Mouse (Mus musculus) hindbrain, embryonic 16.5 days (tissue): ENCODE data around the gene Iqgap1. TPM values are rescaled to one million over a fixed set of nuclear protein-coding genes. Genes with fewer than 3 reads are reported as not detected.
"Not testable (repeated sequence)": the region's sequence is repeated elsewhere in the genome, so short reads cannot be mapped to it uniquely, and the experiment has no call there.

Experiments
- ATAC-seq: fragments of 200-750 bp; cut with Nextera tagmentation; 2 replicates; pipeline ENCODE4 v1.8.0; 2017; ENCODE audit warnings: moderate TSS enrichment, moderate library complexity
- H3K27ac ChIP-seq: fragments of 300-500 bp; sonication (generic); 2 replicates; pipeline ENCODE4 v1.5.1; 2014; ENCODE audit warnings: low read depth, mild to moderate bottlenecking, control low read depth, low read length, moderate library complexity
- H3K27me3 ChIP-seq: fragments of 300-500 bp; sonication (generic); replicated peaks from 2 replicates; pipeline ENCODE4 v1.6.1; 2014; ENCODE audit warnings: low read length; ENCODE audit not compliant: control insufficient read depth, insufficient read depth
- H3K36me3 ChIP-seq: fragments of 300-500 bp; sonication (generic); 2 replicates; pipeline ENCODE4 v1.6.1; 2014; ENCODE audit warnings: mild to moderate bottlenecking, low read length, moderate library complexity, mixed read lengths; ENCODE audit not compliant: control insufficient read depth, insufficient read depth
- H3K4me1 ChIP-seq: fragments of 300-500 bp; sonication (generic); 2 replicates; pipeline ENCODE4 v1.6.1; 2014; ENCODE audit warnings: low read depth, low read length; ENCODE audit not compliant: control insufficient read depth, insufficient read depth
- H3K4me2 ChIP-seq: fragments of 300-500 bp; sonication (generic); 2 replicates; pipeline ENCODE4 v1.6.1; 2014; ENCODE audit warnings: mild to moderate bottlenecking, low read length, control low read depth, moderate library complexity
- H3K4me3 ChIP-seq: fragments of 300-500 bp; sonication (generic); 2 replicates; pipeline ENCODE4 v1.5.1; 2014; ENCODE audit warnings: mild to moderate bottlenecking, low read length, control low read depth, moderate library complexity
- H3K9ac ChIP-seq: fragments of 300-500 bp; sonication (generic); 2 replicates; pipeline ENCODE4 v1.6.1; 2014; ENCODE audit warnings: low read depth, mild to moderate bottlenecking, control low read depth, low read length, moderate library complexity
- H3K9me3 ChIP-seq: fragments of 300-500 bp; sonication (generic); 2 replicates; pipeline ENCODE4 v1.6.1; 2014; ENCODE audit warnings: mild to moderate bottlenecking, low read length, moderate library complexity; ENCODE audit not compliant: control insufficient read depth
- WGBS: fragments of 180-500 bp; shearing (Covaris S2); extraction: QIAGEN DNeasy Blood & Tissue Kit; methylation state at CpG from one replicate; pipeline ENCODE4 v1.1.7; 2014; 5-methylcytosine and 5-hydroxymethylcytosine counted together
- polyA plus RNA-seq: library from polyadenylated mRNA; unstranded; fragments of >200 nt; fragmentation: Nextera tagmentation; extraction: Ambion mirVana; gene quantifications from 2 replicates; pipeline ENCODE4 v1.2.1, GENCODE M21; 2015

Iqgap1 gene
- polyA plus RNA-seq, 1 experiment from 2014 or later = 19.2 TPM

DNA sequence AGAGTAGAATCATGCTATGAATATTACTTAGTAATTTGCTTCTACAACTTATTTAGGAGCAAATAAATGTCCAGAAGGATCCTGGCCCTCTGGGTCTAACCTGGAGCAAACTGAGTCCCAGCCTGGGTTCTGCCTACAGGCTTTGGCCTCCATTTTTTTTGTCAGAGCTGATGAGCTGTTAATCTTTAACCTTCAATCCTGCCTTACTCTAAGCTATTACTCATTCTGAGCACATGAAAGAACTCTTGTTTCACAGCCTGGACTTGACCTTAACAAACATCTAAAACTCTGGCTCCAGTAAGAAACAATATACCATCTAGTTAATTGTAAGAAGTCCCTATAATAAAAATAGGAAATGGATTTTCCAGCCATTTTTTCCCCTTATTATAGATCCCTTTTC, 14.0 kb upstream of the Iqgap1 start:
- no peak for ATAC-seq

DNA sequence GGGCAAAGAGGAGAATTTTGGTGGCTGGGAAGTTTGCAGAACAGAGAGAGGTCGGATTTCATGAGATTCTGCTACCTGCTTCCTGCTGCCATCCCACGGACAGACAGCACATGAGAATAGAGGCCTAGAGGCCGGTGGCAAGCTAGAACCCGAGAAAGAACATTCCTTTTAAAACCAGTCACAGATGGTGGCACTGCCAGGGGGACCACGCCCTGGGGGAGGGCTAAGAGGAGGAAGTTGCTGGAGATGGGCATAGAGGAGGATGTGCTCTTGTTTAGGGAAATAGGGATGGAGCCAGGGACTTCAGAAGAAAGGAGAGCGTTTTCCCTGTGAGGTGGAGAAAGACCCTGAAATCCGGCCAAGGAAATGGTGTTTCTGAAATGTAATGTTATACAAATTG, 12.5 kb upstream of the Iqgap1 start:
- no peak overlapping the region for H3K9ac ChIP-seq
- no peaks in the 10 kb centered on the region for H3K9me3 ChIP-seq
- WGBS = 40% methylated on average over 7 of the region's 7 CpGs
- H3K4me3 ChIP-seq = no peak overlapping the region
- no peak overlapping the region for H3K27ac ChIP-seq
- no peak overlapping the region for H3K4me2 ChIP-seq
- no peaks in the 10 kb centered on the region for H3K4me1 ChIP-seq
- no peak for ATAC-seq
- H3K27me3 ChIP-seq = no peaks in the 10 kb centered on the region
- H3K36me3 ChIP-seq = no peaks in the 10 kb centered on the region

More for the DNA sequence above, 14.0 kb upstream of the Iqgap1 start:
- no peaks in the 10 kb centered on the region for H3K9me3 ChIP-seq
- no peaks in the 10 kb centered on the region for H3K36me3 ChIP-seq
- no peak overlapping the region for H3K27ac ChIP-seq
- H3K4me1 ChIP-seq = no peaks in the 10 kb centered on the region
- H3K4me3 ChIP-seq = no peak overlapping the region
- H3K4me2 ChIP-seq = no peak overlapping the region
- no peaks in the 10 kb centered on the region for H3K27me3 ChIP-seq
- H3K9ac ChIP-seq = no peak overlapping the region

DNA sequence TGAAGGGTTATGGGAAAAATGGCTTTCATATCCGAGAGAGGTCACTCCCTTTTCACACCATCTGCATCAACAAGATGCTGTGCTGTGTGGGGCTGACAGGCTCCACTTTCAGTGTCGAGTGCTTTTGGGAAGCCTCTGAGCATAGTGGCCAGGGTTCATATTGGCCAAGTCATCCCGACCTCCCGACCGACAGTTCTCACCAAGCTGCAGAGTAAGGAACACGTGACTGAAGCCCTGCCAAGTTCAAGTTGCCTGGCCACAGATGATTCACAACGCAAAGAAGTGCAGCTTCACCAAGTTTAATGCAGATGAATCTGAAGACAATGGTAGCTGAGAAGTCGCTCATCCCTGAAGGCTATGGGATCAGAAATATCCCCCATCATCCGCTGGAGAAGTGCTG, 12.0 kb upstream of the Iqgap1 start:
- Histone ChIP-seq H3K36me3 (no peaks in the 10 kb centered on the region), H3K4me1 (peaks cover 2% of the 10 kb centered on the region; the same call in 1 of the 2 replicates), H3K27me3 (no peaks in the 10 kb centered on the region), H3K4me3 (no peak overlapping the region), H3K4me2 (no peak overlapping the region), H3K9me3 (no peaks in the 10 kb centered on the region), H3K27ac (no peak overlapping the region), H3K9ac (no peak overlapping the region)
- ATAC-seq = no peak
- WGBS = 49% methylated on average over 9 of the region's 9 CpGs

DNA sequence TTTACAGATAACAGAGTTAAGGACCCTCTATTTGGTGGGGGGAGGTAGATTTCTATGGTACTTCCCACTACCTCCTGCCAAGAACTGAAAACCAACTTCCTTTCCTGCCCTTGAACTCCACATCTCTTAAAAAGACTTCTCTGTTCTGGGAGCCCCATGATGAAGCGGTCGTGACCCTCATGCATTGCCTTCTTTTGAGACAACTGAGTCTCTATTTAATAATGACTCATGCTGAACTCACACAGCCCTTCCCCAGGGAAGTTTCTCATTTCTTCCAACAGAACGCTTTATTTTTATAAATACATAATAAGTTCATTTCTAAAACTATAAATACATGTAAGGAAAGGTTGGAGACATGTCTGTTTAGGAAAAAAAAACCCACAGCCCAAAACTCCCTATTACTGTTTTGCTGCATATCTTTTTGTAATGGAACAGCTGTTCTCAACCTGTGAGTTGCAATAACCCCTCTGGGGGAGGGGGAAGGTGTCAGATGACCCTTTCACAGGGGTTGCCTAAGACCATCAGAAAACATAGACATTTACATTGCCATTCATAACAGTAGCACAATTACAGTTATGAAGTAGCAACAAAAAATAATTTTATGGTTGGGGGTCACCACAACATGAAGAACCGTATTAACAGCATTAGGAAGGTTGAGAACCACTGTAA, 10.3 kb upstream of the Iqgap1 start:
- Histone ChIP-seq H3K4me1 (peaks cover 2% of the 10 kb centered on the region; the same call in 1 of the 2 replicates), H3K4me3 (no peak overlapping the region), H3K4me2 (no peak overlapping the region), H3K27me3 (no peaks in the 10 kb centered on the region), H3K9me3 (no peaks in the 10 kb centered on the region), H3K9ac (no peak overlapping the region), H3K36me3 (no peaks in the 10 kb centered on the region), H3K27ac (no peak overlapping the region)
- no peak for ATAC-seq
- whole genome bisulfite sequencing = 77% methylated on average over 4 of the region's 4 CpGs

DNA sequence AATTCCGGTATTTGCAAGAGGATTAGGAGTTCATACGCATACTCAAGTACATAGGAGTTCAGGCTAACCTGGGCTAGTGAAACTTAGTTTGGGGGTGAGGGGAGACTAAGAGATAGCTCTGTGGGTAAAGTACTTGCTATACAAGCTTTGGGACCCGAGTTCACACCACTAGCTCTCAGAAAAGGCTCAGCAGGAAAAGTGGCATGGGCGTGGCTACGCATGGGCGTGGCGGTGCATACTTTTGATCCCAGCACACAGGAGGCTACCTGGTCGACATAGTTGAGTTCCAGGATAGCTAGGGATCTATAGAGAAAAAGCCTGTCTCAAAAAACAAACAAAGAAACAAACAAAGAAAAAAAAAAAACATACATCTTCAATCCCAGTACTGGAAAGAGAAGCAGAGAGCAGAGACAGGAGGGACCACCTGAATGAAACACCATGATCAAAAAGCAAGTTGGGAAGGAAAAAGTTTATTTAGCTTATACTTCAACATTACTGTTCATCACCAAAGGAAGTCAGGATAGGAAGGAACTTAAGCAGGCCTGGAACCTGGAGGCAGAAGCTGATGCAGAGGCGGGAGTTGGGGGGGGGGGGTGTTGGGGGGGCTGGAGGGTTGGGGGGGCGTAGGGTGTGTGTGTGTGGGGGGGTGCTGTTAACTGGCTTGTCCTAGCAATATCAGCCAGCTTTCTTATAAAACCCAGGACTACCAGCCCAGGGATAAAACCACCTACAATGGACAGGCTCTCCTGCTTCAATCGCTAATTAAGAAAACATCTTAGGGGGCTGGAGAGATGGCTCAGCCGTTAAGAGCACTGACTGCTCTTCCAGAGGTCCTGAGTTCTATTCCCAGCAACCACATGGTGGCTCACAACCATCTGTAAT, 8.1 kb upstream of the Iqgap1 start:
- Histone ChIP-seq H3K27ac (no peak overlapping the region), H3K9me3 (no peaks in the 10 kb centered on the region), H3K4me1 (peaks cover 2% of the 10 kb centered on the region; the same call in 1 of the 2 replicates), H3K4me3 (no peak overlapping the region), H3K36me3 (no peaks in the 10 kb centered on the region), H3K9ac (no peak overlapping the region), H3K4me2 (no peak overlapping the region), H3K27me3 (no peaks in the 10 kb centered on the region)
- 47% methylated on average over 12 of the region's 12 CpGs for WGBS
- ATAC-seq = no peak

DNA sequence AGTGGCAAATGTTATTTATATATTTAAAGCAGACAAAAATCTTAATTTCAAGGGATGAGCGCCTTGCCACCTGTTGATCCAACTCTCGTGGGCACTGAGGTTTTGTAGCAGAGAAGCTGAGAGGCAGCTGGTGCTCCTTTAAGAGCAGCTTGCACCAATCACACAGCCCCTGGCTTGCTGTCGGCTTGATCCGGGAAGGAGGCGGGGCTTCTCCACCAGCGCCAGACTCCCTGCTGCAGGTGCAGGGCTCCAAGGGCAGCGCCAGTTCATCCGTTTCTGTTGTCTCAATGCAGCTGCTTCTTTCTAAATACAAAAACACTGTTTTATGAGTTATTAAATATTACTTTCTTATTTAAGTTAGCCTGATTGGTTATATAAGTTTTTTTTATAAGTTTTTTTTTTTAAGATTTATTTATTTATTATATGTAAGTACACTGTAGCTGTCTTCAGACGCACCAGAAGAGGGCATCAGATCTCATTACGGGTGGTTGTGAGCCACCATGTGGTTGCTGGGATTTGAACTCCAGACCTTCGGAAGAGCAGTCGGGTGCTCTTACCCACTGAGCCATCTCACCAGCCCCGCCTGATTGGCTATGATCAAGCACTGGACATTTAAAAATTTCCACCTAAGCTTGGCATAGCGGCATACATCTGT, 7.3 kb upstream of the Iqgap1 start:
- not testable (repeated sequence) for H3K9ac ChIP-seq, ATAC-seq, H3K27ac ChIP-seq, H3K9me3 ChIP-seq, H3K4me3 ChIP-seq, H3K27me3 ChIP-seq, H3K4me1 ChIP-seq, H3K36me3 ChIP-seq
- peak overlapping the region; percentile 29 for H3K4me2 ChIP-seq
- WGBS = 22% methylated on average over 13 of the region's 14 CpGs

DNA sequence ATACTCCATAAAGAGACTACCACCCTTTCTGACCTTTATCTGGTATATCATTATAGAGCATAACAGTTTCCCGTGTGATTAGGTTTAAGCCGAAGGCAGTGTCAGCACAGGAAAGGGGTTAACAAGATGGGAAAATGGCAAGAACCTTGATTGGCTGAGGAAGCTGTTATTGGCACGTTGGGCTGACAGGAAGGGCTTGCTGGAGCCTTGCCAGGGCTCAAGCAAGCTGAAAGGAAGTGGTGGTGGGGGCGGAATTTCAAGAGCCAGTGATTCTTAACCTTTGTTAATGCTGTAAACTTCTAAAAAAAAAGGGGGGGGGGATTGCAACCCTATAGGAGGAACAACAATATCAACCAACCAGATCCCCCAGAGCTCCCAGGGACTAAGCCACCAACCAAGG, 6.4 kb upstream of the Iqgap1 start:
- WGBS = 37% methylated on average over 4 of the region's 4 CpGs
- no peak overlapping the region for H3K4me3 ChIP-seq
- H3K36me3 ChIP-seq = no peaks in the 10 kb centered on the region
- H3K4me1 ChIP-seq = peaks cover 2% of the 10 kb centered on the region; the same call in 1 of the 2 replicates
- ATAC-seq = no peak
- H3K9me3 ChIP-seq = no peaks in the 10 kb centered on the region
- H3K4me2 ChIP-seq = no peak overlapping the region
- no peak overlapping the region for H3K27ac ChIP-seq
- H3K9ac ChIP-seq = no peak overlapping the region
- H3K27me3 ChIP-seq = no peaks in the 10 kb centered on the region

DNA sequence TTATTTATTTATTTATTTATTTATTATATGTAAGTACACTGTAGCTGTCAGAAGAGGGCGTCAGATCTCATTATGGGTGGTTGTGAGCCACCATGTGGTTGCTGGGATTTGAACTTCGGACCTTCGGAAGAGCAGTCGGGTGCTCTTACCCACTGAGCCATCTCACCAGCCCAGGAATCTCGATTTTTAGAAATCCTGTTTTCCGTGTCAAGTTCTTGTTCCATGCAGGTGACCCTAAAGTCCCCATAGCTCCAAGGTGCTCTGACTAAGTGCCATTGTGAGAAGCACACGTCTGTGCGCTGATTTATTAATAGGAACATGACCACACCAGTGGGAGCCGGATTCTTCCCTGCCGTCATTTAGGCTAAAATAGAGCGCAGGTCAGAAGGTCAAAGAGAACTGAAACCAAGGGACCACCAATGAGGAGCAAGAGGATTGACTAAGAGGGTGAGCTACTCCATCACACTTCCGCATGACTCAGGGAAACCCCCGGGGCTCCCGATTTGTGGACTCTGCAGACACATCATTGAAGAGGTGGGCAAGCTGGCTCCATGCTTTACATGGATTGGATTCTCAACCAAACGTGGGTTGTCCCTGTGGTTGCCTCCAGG, 4.5 kb upstream of the Iqgap1 start:
- Histone ChIP-seq H3K9ac (no peak overlapping the region), H3K4me2 (no peak overlapping the region), H3K4me3 (no peak overlapping the region), H3K9me3 (no peaks in the 10 kb centered on the region), H3K27me3 (no peaks in the 10 kb centered on the region), H3K4me1 (peaks cover 2% of the 10 kb centered on the region; the same call in 1 of the 2 replicates), H3K36me3 (no peaks in the 10 kb centered on the region), H3K27ac (no peak overlapping the region)
- WGBS = 82% methylated on average over 15 of the region's 15 CpGs
- ATAC-seq = no peak
